Mouse (Mus musculus) midbrain, postnatal 0 days (tissue): ENCODE data around the gene Slc4a4. TPM values are rescaled to one million over a fixed set of nuclear protein-coding genes. Genes with fewer than 3 reads are reported as not detected.
A peak's percentile ranks its signal among the peaks of the same experiment; 100 is the strongest.

Experiments
- ATAC-seq: fragments of 200-750 bp; cut with Nextera tagmentation; 2 replicates; pipeline ENCODE4 v1.8.0; 2017; ENCODE audit warnings: moderate number of reproducible peaks, mild to moderate bottlenecking, moderate TSS enrichment, moderate library complexity; ENCODE audit not compliant: low FRiP score
- DNase-seq: peaks from one replicate; pipeline ENCODE4 v3.0.0-alpha.2; 2015; ENCODE audit warnings: low spot score
- H3K27ac ChIP-seq: fragments of 300-500 bp; sonication (generic); 2 replicates; pipeline ENCODE4 v1.5.1; 2014; ENCODE audit warnings: low read depth, mild to moderate bottlenecking, low read length, mixed read lengths
- H3K27me3 ChIP-seq: fragments of 300-500 bp; sonication (generic); 2 replicates; pipeline ENCODE4 v1.6.1; 2014; ENCODE audit warnings: low read length, control low read depth, mixed read lengths; ENCODE audit not compliant: insufficient read depth
- H3K36me3 ChIP-seq: fragments of 300-500 bp; sonication (generic); 2 replicates; pipeline ENCODE4 v1.6.1; 2014; ENCODE audit warnings: low read length, control low read depth, mixed read lengths; ENCODE audit not compliant: insufficient read depth
- H3K4me1 ChIP-seq: fragments of 300-500 bp; sonication (generic); 2 replicates; pipeline ENCODE4 v1.6.1; 2014; ENCODE audit warnings: mild to moderate bottlenecking, control low read depth, antibody characterized with exemption, low read length, mixed read lengths; ENCODE audit not compliant: insufficient read depth
- H3K4me2 ChIP-seq: fragments of 300-500 bp; sonication (generic); 2 replicates; pipeline ENCODE4 v1.6.1; 2014; ENCODE audit warnings: low read depth, mild to moderate bottlenecking, low read length, mixed read lengths; ENCODE audit not compliant: poor library complexity, severe bottlenecking
- H3K4me3 ChIP-seq: fragments of 300-500 bp; sonication (generic); 2 replicates; pipeline ENCODE4 v1.5.1; 2014; ENCODE audit warnings: low read depth, mild to moderate bottlenecking, low read length, moderate library complexity
- H3K9ac ChIP-seq: fragments of 300-500 bp; sonication (generic); replicated peaks from 2 replicates; pipeline ENCODE4 v1.6.1; 2014; ENCODE audit warnings: mild to moderate bottlenecking, low read length, moderate library complexity, mixed read lengths; ENCODE audit not compliant: poor library complexity, severe bottlenecking
- H3K9me3 ChIP-seq: fragments of 300-500 bp; sonication (generic); 2 replicates; pipeline ENCODE4 v1.6.1; 2016; ENCODE audit warnings: low read length, control low read depth
- CTCF ChIP-seq: IDR thresholded peaks from 2 replicates; pipeline ENCODE4 v1.5.1; 2016; ENCODE audit warnings: antibody characterized with exemption, mild to moderate bottlenecking
- WGBS: fragments of 180-500 bp; shearing (Covaris S2); extraction: QIAGEN DNeasy Blood & Tissue Kit; methylation state at CpG from one replicate; pipeline ENCODE4 v1.1.7; 2014; 5-methylcytosine and 5-hydroxymethylcytosine counted together
- polyA plus RNA-seq: library from polyadenylated mRNA; unstranded; fragments of >200 nt; fragmentation: Nextera tagmentation; extraction: Ambion mirVana; gene quantifications from 2 replicates; pipeline ENCODE4 v1.2.1, GENCODE M21; 2015
- total RNA-seq: library from RNA; depleted of rRNA; stranded (reverse); fragments of >200 nt; gene quantifications from 2 replicates; pipeline ENCODE4 v1.2.3, GENCODE M21; 2014

Gene Slc4a4
- total and polyA plus RNA-seq, 2 experiments from 2014 or later: 17.4 to 57.3 TPM

GRCm38 (mm10) chr5:88917630-88918029 is 31.0 kb downstream of the Slc4a4 start:
- no peaks in the 10 kb centered on the region for H3K9me3 ChIP-seq
- DNase-seq: no peak
- no peak for ATAC-seq

GRCm38 (mm10) chr5:88918538-88918937 is 31.9 kb downstream of the Slc4a4 start:
- 0 out of 2 replicates have a peak, but pooled peaks cover 3% of the 10 kb centered on the region for H3K4me1 ChIP-seq
- H3K9ac ChIP-seq: no peak overlapping the region
- no peak for ATAC-seq

More at GRCm38 (mm10) chr5:88917630-88918029, 31.0 kb downstream of the Slc4a4 start:
- no peak for TF ChIP-seq CTCF
- Histone ChIP-seq H3K9ac (no peak overlapping the region), H3K27ac (no peak overlapping the region), H3K36me3 (no peaks in the 10 kb centered on the region), H3K4me2 (no peak overlapping the region), H3K27me3 (no peaks in the 10 kb centered on the region), H3K4me1 (0 out of 2 replicates have a peak, but pooled peaks cover 3% of the 10 kb centered on the region), H3K4me3 (no peak overlapping the region)
- 88% methylated on average over 10 of the region's 10 CpGs for WGBS

GRCm38 (mm10) chr5:88925576-88925975 is 39.0 kb downstream of the Slc4a4 start:
- Histone ChIP-seq H3K27ac (no peak overlapping the region), H3K27me3 (no peaks in the 10 kb centered on the region), H3K4me2 (no peak overlapping the region), H3K4me1 (peaks cover 8% of the 10 kb centered on the region; the same call in 1 of the 2 replicates), H3K9ac (no peak overlapping the region), H3K4me3 (no peak overlapping the region), H3K9me3 (no peaks in the 10 kb centered on the region), H3K36me3 (no peaks in the 10 kb centered on the region)
- no peak for TF ChIP-seq CTCF
- no peak for DNase-seq
- WGBS: 94% methylated on average over 5 of the region's 5 CpGs
- no peak for ATAC-seq

More at GRCm38 (mm10) chr5:88918538-88918937, 31.9 kb downstream of the Slc4a4 start:
- 79% methylated on average over 9 of the region's 9 CpGs for WGBS
- H3K27me3 ChIP-seq: no peaks in the 10 kb centered on the region
- H3K27ac ChIP-seq: no peak overlapping the region
- no peak overlapping the region for H3K4me3 ChIP-seq
- H3K36me3 ChIP-seq: no peaks in the 10 kb centered on the region
- TF ChIP-seq CTCF: no peak
- no peak overlapping the region for H3K4me2 ChIP-seq
- H3K9me3 ChIP-seq: no peaks in the 10 kb centered on the region
- DNase-seq: no peak

DNA sequence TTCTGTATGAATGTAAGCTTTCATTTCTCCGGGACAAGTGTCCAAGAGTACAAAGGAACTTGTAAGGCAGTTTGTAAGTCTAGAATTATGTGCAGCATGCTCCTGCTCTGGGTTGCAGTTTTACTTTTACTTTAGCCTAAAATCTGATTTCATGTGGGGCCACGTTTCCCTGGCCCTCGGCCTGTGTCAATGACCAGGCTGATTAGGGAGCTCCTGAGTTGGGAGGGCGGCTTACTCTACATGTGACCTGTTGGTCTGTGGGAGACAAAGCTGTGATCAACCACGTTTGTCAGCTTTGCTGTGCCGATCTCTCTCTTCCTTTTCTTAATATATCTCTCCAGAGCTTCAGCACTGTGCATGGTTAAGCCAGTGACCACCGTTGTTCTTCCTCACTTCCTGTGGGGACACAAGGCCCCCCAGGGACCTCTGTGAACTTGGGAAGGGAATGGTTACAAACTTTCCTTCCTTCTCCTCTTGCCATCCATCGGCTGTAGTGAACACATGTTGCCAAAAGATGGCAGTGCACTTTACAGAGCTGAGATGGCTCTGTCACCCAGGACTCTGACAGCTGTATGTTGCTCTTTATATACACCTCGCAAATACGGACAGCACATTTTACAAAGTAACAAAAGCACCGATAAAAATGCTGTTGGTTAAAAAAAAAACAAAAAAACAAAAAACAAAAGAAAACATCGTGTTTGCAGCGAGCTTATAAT is 41.7 kb downstream of the Slc4a4 start:
- Histone ChIP-seq H3K27me3 (no peaks in the 10 kb centered on the region), H3K4me2 (no peak overlapping the region), H3K9me3 (no peaks in the 10 kb centered on the region), H3K36me3 (no peaks in the 10 kb centered on the region), H3K4me1 (peaks cover 8% of the 10 kb centered on the region; the same call in 1 of the 2 replicates), H3K27ac (no peak overlapping the region), H3K9ac (no peak overlapping the region), H3K4me3 (no peak overlapping the region)
- peak; percentile 91 for TF ChIP-seq CTCF
- peak; percentile 72 for DNase-seq
- peak; percentile 45; the same call in 1 of the 2 replicates for ATAC-seq
- WGBS: 43% methylated on average over 13 of the region's 13 CpGs

DNA sequence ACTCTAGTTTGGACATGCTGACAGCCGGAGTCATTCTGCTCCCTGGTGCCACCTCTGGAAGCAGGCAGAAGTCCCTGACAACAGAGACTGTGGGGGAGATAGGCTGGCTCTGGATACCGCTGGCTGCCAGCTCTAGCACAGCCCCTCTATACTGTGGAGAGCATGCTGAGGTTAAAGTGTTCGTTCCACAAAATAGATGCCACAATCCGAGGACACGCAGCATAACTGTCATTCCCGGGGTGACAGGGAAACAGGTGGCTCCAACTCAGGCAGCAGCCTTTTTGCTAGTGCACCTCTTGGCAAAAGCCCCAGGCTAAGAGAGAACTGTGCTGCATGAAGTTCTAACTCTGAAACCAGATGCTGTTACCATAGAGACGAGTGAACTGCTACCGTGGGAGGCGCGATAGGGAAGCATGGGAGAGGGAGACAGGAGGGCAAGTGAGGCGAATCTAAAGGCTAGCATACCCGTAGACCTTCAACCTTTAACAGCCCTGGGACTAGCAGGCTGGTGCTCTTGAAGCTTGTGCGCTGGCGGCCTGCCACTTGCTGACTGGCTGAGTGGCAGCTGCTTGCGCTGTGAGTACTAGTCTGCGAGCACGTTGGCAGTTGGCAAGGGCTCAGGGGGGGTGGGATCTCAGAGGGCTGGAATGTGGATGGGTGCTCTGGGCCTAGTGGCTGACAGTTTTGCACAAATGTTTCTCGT is 42.9 kb downstream of the Slc4a4 start:
- H3K9me3 ChIP-seq: no peaks in the 10 kb centered on the region
- no peaks in the 10 kb centered on the region for H3K27me3 ChIP-seq
- H3K9ac ChIP-seq: no peak overlapping the region

More for the DNA sequence above, 42.9 kb downstream of the Slc4a4 start:
- Histone ChIP-seq H3K27ac (peak overlapping the region; percentile 27), H3K4me1 (peaks cover 8% of the 10 kb centered on the region; the same call in 1 of the 2 replicates), H3K4me2 (peak overlapping the region; percentile 45), H3K36me3 (no peaks in the 10 kb centered on the region), H3K4me3 (peak overlapping the region; percentile 9; the same call in 1 of the 2 replicates)
- TF ChIP-seq CTCF: peak; percentile 60
- 24% methylated on average over 18 of the region's 18 CpGs for WGBS
- peak; percentile 82 for DNase-seq
- ATAC-seq: peak; percentile 80
